Comparison of ENCODE assay signal across 26 mouse cellular contexts in genomic region chr7:115475176-115475575, GRCm38 (mm10).
"Had no signal": no experiment of that assay in that cellular context is flagged by ENCODE, and none has a peak within 500 bp of the region (broad histone marks: within the 10 kb centered on the region; RNA-seq: fewer than 3 reads in every experiment).

No protein-coding gene starts in this region.

- H3K4me1 ChIP-seq: kidney, embryonic 15.5 days; liver, embryonic 12.5 days had no signal

- H3K27me3 ChIP-seq: forebrain, embryonic 15.5 days; heart, embryonic 13.5 days; heart, embryonic 15.5 days; hindbrain, embryonic 13.5 days; hindbrain, embryonic 15.5 days; kidney, embryonic 15.5 days; limb, embryonic 15.5 days; liver, embryonic 12.5 days had no signal

- H3K9me3 ChIP-seq: forebrain, embryonic 15.5 days; heart, embryonic 13.5 days; heart, embryonic 15.5 days; hindbrain, embryonic 13.5 days; hindbrain, embryonic 15.5 days; kidney, embryonic 15.5 days; limb, embryonic 15.5 days; liver, embryonic 12.5 days had no signal

- ATAC-seq: forebrain, embryonic 15.5 days; forebrain, postnatal 0 days; hindbrain, postnatal 0 days; intestine, embryonic 16.5 days; liver, embryonic 12.5 days had no signal

- H3K36me3 ChIP-seq: forebrain, embryonic 15.5 days; heart, embryonic 13.5 days; heart, embryonic 15.5 days; hindbrain, embryonic 13.5 days; hindbrain, embryonic 15.5 days; kidney, embryonic 15.5 days; limb, embryonic 15.5 days had no signal

- H3K9ac ChIP-seq: forebrain, embryonic 15.5 days; forebrain, postnatal 0 days; heart, embryonic 13.5 days; heart, embryonic 15.5 days; hindbrain, embryonic 13.5 days; hindbrain, embryonic 15.5 days; kidney, embryonic 15.5 days; limb, embryonic 15.5 days; liver, embryonic 12.5 days; liver, embryonic 14.5 days had no signal

- H3K27ac ChIP-seq: forebrain, embryonic 15.5 days; heart, embryonic 13.5 days; heart, embryonic 15.5 days; hindbrain, embryonic 13.5 days; hindbrain, embryonic 15.5 days; hindbrain, postnatal 0 days; kidney, embryonic 15.5 days; kidney, postnatal 0 days; limb, embryonic 15.5 days; liver, embryonic 12.5 days; liver, embryonic 14.5 days had no signal

- H3K4me3 ChIP-seq: forebrain, embryonic 15.5 days; heart, embryonic 13.5 days; heart, embryonic 15.5 days; hindbrain, embryonic 13.5 days; hindbrain, embryonic 15.5 days; kidney, embryonic 15.5 days; limb, embryonic 15.5 days; liver, embryonic 12.5 days had no signal

- DNase-seq: forebrain, postnatal 0 days; gastrocnemius, postnatal 10 days; gastrocnemius, postnatal 25 days; heart, adult 18-20 months; heart, postnatal 14 days; heart, postnatal 36 days; kidney, adult 11 months; kidney, adult 2 months; kidney, adult 9 months; kidney, postnatal 14 days; kidney, postnatal 36 days; layer of hippocampus, adult 9-11 months; layer of hippocampus, postnatal 36 days; left cerebral cortex, postnatal 4 days had no signal

- H3K4me2 ChIP-seq: forebrain, embryonic 15.5 days; heart, embryonic 13.5 days; heart, embryonic 15.5 days; hindbrain, embryonic 13.5 days; hindbrain, embryonic 15.5 days; kidney, embryonic 15.5 days; limb, embryonic 15.5 days; liver, embryonic 12.5 days had no signal
